Mouse (Mus musculus): ENCODE measurements at regions not wholly inside any gene's neighbourhood (a gene's known extent, or its start where the extent isn't known, plus 50 kb on each side); places are given as distances from the start of the nearest gene placed in this dataset.

- TF ChIP-seq CTCF (IDR thresholded peaks at IDR 0.05; ENCODE audit: low read depth, low read length) (no peak), POLR2A (IDR thresholded peaks at IDR 0.05; ENCODE audit: borderline replicate concordance, low read depth, low read length) (no peak)
Measured at GRCm38 (mm10) chrX:70949232-70949631, 100.8 kb upstream of the Mamld1 start.

Measured in bone marrow macrophage, adult 2 months (primary cell).